Mouse (Mus musculus) A20 (cell line): Measurements from ENCODE around the gene Tmf1.

ENCODE experiments used
- DNase-seq: peaks from one replicate; pipeline ENCODE4 v3.0.0-alpha.2; 2011; ENCODE audit warnings: low read depth, low spot score

The Tmf1 gene

GRCm38 (mm10) chr6:97204252-97204869, 25.4 kb upstream of the Tmf1 start:
- peak; percentile 63 for DNase-seq

GRCm38 (mm10) chr6:97202477-97202876, 23.6 kb upstream of the Tmf1 start:
- no peak for DNase-seq

- no peak for DNase-seq
These were observed 21.5 kb upstream of the Tmf1 start for GRCm38 (mm10) chr6:97200437-97200836.

- no peak for DNase-seq
These were observed 476 bp upstream of the Tmf1 start for GRCm38 (mm10) chr6:97179367-97179828.

- peak; percentile 72 for DNase-seq
These were observed 3.2 kb downstream of the Tmf1 start for GRCm38 (mm10) chr6:97175716-97176115.

GRCm38 (mm10) chr6:97150156-97150555, 28.8 kb downstream of the Tmf1 start:
- DNase-seq = peak; percentile 48

GRCm38 (mm10) chr6:97149721-97150120, 29.2 kb downstream of the Tmf1 start:
- peak; percentile 22 for DNase-seq

- peak; percentile 88 for DNase-seq
These were observed 30.3 kb downstream of the Tmf1 start, which contains the start of gene Eogt for GRCm38 (mm10) chr6:97148383-97149251. Gene Eogt (minus strand): TSS chr6:97149182.

GRCm38 (mm10) chr6:97147755-97148382, 31.1 kb downstream of the Tmf1 start:
- no peak for DNase-seq

GRCm38 (mm10) chr6:97145156-97145555, 33.8 kb downstream of the Tmf1 start:
- DNase-seq = no peak

- no peak for DNase-seq
These were observed 34.6 kb downstream of the Tmf1 start for GRCm38 (mm10) chr6:97144359-97144758.

- no peak for DNase-seq
These were observed 36.3 kb downstream of the Tmf1 start for GRCm38 (mm10) chr6:97142611-97143010.

- no peak for DNase-seq
These were observed 37.1 kb downstream of the Tmf1 start for GRCm38 (mm10) chr6:97141811-97142210.

GRCm38 (mm10) chr6:97132707-97133303, 46.1 kb downstream of the Tmf1 start:
- no peak for DNase-seq

- no peak for DNase-seq
These were observed 47.1 kb downstream of the Tmf1 start for GRCm38 (mm10) chr6:97131808-97132207.

GRCm38 (mm10) chr6:97130979-97131378, 47.9 kb downstream of the Tmf1 start:
- peak; percentile 40 for DNase-seq

GRCm38 (mm10) chr6:97124336-97125010, 54.4 kb downstream of the Tmf1 start:
- no peak for DNase-seq

GRCm38 (mm10) chr6:97120922-97121321, 58.0 kb downstream of the Tmf1 start:
- DNase-seq = no peak

GRCm38 (mm10) chr6:97118327-97118726, 60.6 kb downstream of the Tmf1 start:
- no peak for DNase-seq

GRCm38 (mm10) chr6:97116896-97117295, 62.0 kb downstream of the Tmf1 start:
- no peak for DNase-seq

GRCm38 (mm10) chr6:97114821-97115220, 64.1 kb downstream of the Tmf1 start:
- peak; percentile 12 for DNase-seq
